Mouse (Mus musculus): Measurements from ENCODE around the gene Pcp4l1. TPM values are rescaled to one million over a fixed set of nuclear protein-coding genes. Genes with fewer than 3 reads are reported as not detected.

The Pcp4l1 gene
- polyA plus RNA-seq, 1 experiment from 2014 or later: 2.6 TPM

DNA sequence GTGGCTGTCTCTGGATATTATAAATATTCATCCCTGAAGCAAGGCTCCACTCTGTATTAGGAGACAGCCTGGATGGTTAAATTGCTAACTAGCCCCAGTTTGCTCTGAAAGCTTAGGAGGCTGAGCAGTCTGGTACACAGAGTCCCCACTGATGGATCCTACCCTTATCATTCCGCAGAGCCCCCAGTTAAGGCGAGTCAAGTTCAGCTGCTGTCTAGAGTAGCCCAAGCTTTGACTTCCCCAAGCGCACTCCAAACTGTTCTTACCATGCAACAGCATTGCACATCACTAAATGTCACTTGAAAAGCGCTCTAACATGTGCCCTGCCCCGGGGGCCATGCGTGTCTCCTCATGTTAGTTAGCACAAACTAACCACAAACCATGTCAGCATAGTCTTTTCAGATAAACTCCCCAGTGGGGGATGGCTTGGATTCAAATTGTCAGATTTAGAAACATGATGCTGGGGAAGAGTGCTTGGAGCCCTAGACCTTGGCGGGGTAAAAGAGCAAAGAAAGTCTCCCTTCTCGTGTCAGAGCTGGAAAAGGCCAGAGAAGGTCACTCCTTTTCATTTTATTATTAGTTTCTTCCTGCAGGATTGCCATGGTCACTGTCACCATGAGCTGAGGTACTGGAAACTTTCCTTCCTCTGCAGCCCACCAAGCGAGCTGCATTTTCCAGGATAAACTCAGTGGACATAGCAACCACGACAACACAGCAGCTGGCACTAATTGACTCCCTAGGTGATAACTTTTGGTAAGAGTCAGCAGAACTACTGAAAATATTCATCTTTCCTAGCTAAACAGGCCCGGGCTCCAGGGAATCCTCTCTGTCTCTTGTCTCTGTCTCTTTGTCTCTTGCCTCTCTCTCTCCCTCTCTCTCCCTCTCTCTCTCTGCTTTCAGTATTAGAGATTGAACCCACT lies 1.9 kb downstream of the Pcp4l1 start:
- H3K36me3 ChIP-seq (ENCODE audit: control insufficient read depth, insufficient read depth, low read length): no peaks in the 10 kb centered on the region
- no peak overlapping the region for H3K27ac ChIP-seq (ENCODE audit: low read depth, low read length)
- H3K27me3 ChIP-seq (ENCODE audit: control insufficient read depth, insufficient read depth, low read length): peaks cover 52% of the 10 kb centered on the region
- no peak overlapping the region for H3K4me2 ChIP-seq (replicated peaks; ENCODE audit: low read depth, low read length)
- no peak overlapping the region for H3K4me3 ChIP-seq (ENCODE audit: low read length)
- H3K9ac ChIP-seq (ENCODE audit: low read depth, low read length): no peak overlapping the region
- no peak for ATAC-seq (ENCODE audit: low FRiP score, low TSS enrichment)
- no peaks in the 10 kb centered on the region for H3K9me3 ChIP-seq (ENCODE audit: control insufficient read depth, low read length)
- WGBS: 32% methylated on average over 11 of the region's 11 CpGs
- H3K4me1 ChIP-seq (ENCODE audit: control insufficient read depth, insufficient read depth, low read length): peaks cover 24% of the 10 kb centered on the region

DNA sequence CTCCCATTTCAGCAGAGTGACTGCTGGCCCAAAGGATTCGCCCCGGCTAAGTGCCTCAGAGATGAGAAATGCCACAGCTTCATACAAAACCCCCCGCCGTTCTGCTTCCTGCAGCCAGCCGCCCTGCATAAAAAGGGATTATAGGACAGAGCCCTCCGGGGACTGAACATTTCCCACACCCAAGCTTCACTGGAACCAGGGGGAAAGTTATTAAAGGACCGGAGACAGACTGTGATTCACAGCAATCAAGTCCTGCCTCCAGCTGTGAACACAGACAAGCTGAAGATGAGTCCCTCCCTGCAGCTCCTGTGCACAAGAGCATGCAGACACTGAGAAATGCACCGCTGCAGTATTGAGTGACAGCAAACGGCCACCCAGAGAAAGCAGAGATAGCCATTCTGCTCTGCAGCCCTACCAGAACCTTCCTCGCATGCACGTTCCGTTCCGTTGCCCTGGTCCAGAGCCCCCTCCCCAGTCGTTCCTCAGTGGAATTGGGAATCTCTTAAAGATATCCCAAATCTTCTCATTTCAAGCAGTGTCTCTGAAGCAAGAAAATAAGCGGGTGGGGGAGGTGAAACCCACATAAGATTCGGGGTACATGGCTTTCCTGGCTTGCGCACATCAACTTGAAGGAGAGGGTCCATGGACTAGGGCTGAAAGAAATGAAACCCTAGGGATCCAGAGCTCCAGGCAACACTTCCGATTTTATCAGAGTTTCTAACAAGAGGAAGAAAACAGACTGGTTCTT lies 2.8 kb downstream of the Pcp4l1 start:
- Histone ChIP-seq H3K9me3 (ENCODE audit: control insufficient read depth, low read length) (no peaks in the 10 kb centered on the region), H3K27me3 (ENCODE audit: control insufficient read depth, insufficient read depth, low read length) (peaks cover 48% of the 10 kb centered on the region), H3K4me1 (ENCODE audit: control insufficient read depth, insufficient read depth, low read length) (peaks cover 24% of the 10 kb centered on the region), H3K4me2 (replicated peaks; ENCODE audit: low read depth, low read length) (peak overlapping the region; percentile 45), H3K4me3 (ENCODE audit: low read length) (peak overlapping the region; percentile 24), H3K9ac (ENCODE audit: low read depth, low read length) (peak overlapping the region; percentile 31; the same call in 1 of the 2 replicates), H3K36me3 (ENCODE audit: control insufficient read depth, insufficient read depth, low read length) (no peaks in the 10 kb centered on the region), H3K27ac (ENCODE audit: low read depth, low read length) (no peak overlapping the region; the same call in 1 of the 2 replicates)
- 4% methylated on average over 18 of the region's 18 CpGs for WGBS
- ATAC-seq (ENCODE audit: low FRiP score, low TSS enrichment): no peak; the same call in 1 of the 2 replicates

DNA sequence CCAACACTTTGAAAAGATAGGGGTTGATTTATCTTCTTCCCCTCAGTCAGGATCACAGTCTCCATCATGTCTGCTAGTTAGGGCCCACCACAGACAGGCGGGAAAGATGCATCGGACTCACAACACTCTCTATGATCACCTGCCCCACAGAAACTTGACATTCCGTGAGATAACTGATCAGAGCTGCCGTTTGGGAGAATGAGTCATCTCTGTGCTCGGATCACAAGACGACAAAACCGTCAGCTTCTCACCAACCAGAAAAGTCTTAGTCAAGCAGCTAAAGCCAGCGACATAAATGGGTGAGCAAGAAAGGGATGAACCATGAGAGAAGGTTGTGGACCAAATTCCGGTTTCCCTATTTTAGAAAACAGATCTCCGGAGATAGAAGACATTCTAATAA lies 3.8 kb downstream of the Pcp4l1 start:
- H3K27me3 ChIP-seq (ENCODE audit: control insufficient read depth, insufficient read depth, low read length): peaks cover 44% of the 10 kb centered on the region
- H3K27ac ChIP-seq (ENCODE audit: low read depth, low read length): no peak overlapping the region
- H3K4me2 ChIP-seq (replicated peaks; ENCODE audit: low read depth, low read length): peak overlapping the region; percentile 45
- H3K36me3 ChIP-seq (ENCODE audit: control insufficient read depth, insufficient read depth, low read length): no peaks in the 10 kb centered on the region
- ATAC-seq (ENCODE audit: low FRiP score, low TSS enrichment): no peak
- H3K9ac ChIP-seq (ENCODE audit: low read depth, low read length): no peak overlapping the region
- peaks cover 24% of the 10 kb centered on the region for H3K4me1 ChIP-seq (ENCODE audit: control insufficient read depth, insufficient read depth, low read length)
- 43% methylated on average over 10 of the region's 10 CpGs for WGBS
- H3K4me3 ChIP-seq (ENCODE audit: low read length): no peak overlapping the region
- no peaks in the 10 kb centered on the region for H3K9me3 ChIP-seq (ENCODE audit: control insufficient read depth, low read length)

DNA sequence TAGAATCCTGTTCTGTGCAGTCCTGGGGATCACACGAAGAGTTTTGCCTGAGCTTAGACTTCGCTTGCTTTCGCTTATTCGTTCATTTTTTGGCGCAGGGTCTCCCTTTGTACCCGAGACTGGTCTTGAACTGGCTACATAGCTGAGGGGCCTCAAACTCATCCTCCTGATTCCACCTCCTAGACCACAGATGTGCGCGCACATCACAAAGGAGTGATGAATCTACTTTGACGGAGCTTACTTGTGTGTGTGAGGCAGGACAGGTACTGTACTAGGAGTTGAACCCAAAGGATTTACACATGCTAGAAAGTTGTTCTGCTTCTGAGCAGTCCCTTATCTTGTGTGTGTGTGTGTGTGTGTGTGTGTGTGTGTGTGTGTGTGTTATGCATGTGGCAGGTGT lies 5.2 kb downstream of the Pcp4l1 start:
- Histone ChIP-seq H3K4me1 (ENCODE audit: control insufficient read depth, insufficient read depth, low read length) (peaks cover 22% of the 10 kb centered on the region), H3K4me2 (replicated peaks; ENCODE audit: low read depth, low read length) (no peak overlapping the region), H3K36me3 (ENCODE audit: control insufficient read depth, insufficient read depth, low read length) (no peaks in the 10 kb centered on the region), H3K9me3 (ENCODE audit: control insufficient read depth, low read length) (no peaks in the 10 kb centered on the region), H3K4me3 (ENCODE audit: low read length) (no peak overlapping the region), H3K27me3 (ENCODE audit: control insufficient read depth, insufficient read depth, low read length) (peaks cover 32% of the 10 kb centered on the region), H3K9ac (ENCODE audit: low read depth, low read length) (no peak overlapping the region), H3K27ac (ENCODE audit: low read depth, low read length) (no peak overlapping the region)
- WGBS: 96% methylated on average over 9 of the region's 9 CpGs
- ATAC-seq (ENCODE audit: low FRiP score, low TSS enrichment): no peak

DNA sequence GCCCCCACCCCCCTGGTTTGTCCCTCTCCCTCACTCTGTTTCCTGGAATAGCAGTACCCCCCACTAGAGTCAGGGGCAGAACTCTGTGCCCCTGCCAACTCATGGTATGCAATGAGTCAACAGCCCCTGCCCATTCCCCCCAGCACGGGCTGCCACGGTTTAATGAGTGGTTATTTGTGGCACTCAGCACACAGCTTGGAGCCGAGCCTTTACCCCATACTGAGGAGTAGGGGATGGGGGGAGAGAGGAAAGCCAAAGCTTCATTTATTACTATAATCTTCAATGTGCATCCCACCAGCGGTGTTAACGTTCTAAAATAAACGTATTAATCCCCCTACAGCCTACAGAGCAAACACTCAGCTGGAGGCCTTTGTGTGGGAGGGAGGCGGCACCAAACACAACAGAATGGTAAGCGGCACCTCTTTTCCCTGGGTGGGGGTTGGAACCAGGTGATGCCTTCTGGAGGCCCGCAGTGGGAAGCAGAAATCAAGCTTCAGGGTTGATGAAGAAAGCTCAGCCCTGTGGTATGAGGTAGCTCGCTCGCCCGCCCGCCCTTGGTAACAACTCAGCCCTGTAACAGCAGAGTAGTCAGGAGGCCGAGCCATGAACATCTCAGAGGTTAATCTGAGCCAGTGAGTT lies 6.5 kb downstream of the Pcp4l1 start:
- 49% methylated on average over 14 of the region's 14 CpGs for WGBS

DNA sequence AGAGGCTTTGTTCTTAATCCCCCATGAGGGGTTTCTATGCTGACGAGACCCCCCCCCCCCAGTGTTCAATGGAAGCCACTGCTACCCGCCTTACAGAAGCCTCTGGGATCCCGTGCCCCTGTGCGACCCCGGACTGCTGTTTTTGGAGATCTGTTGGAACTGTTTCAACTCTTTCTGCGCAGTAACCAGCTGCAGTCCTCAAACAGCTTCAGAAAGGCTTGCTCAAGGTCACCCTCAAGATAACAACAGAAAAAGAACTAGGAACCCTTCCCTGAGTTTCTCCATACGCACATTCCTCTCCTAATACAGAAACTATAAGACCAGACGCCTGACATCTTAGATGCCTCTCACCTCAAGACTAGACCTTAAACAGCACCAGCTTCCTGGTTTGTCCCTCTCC lies 7.0 kb downstream of the Pcp4l1 start:
- no peak for ATAC-seq (ENCODE audit: low FRiP score, low TSS enrichment)
- peaks cover 14% of the 10 kb centered on the region for H3K27me3 ChIP-seq (ENCODE audit: control insufficient read depth, insufficient read depth, low read length)
- WGBS: 36% methylated on average over 8 of the region's 8 CpGs

More for the DNA sequence above, 6.5 kb downstream of the Pcp4l1 start:
- Histone ChIP-seq H3K4me3 (ENCODE audit: low read length) (no peak overlapping the region), H3K4me1 (ENCODE audit: control insufficient read depth, insufficient read depth, low read length) (peaks cover 19% of the 10 kb centered on the region; the same call in 1 of the 2 replicates), H3K4me2 (replicated peaks; ENCODE audit: low read depth, low read length) (no peak overlapping the region), H3K9ac (ENCODE audit: low read depth, low read length) (no peak overlapping the region), H3K27ac (ENCODE audit: low read depth, low read length) (peak overlapping the region; percentile 24; the same call in 1 of the 2 replicates), H3K36me3 (ENCODE audit: control insufficient read depth, insufficient read depth, low read length) (no peaks in the 10 kb centered on the region), H3K9me3 (ENCODE audit: control insufficient read depth, low read length) (no peaks in the 10 kb centered on the region), H3K27me3 (ENCODE audit: control insufficient read depth, insufficient read depth, low read length) (peaks cover 20% of the 10 kb centered on the region)
- ATAC-seq (ENCODE audit: low FRiP score, low TSS enrichment): no peak

DNA sequence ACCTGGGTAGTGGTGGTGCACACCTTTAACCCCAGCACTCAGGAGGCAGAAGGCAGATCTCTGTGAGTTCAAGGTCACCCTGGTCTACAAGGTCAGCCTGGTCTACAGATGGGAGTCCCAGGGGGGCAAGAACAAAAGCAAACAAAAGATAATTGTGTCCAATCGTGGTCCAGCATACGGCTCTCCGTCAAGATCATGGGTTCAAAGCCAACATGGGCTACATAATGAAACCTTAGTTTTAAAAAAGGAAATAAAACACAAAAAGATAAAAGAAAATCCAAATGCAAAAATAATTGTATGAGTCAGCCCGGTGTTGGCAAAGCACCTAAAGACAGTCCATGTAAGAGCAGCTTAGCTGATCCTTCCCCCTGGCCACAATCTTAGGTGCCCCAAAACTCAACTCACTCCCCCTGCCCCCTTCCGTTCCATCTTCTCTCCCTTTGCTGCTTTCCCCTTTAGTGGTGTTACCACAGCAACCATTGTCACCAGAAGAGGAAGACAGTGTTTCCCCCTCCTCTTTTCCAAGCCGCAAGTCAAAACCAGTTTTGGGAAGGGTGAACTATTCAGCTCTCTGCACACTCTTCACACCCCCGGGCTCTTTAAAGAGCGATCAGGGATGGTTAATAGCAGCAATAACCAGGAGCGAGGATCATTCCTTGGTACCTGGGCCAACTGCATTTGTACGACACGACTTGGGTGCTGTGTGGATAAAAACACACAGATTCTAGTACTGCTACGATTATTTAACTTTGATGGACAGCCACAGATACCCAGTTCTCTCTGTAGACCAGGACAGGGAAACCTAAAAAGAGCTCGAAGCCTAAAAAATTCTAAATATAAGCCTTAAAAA lies 8.0 kb downstream of the Pcp4l1 start:
- H3K4me3 ChIP-seq (ENCODE audit: low read length): no peak overlapping the region
- H3K4me2 ChIP-seq (replicated peaks; ENCODE audit: low read depth, low read length): no peak overlapping the region
- H3K4me1 ChIP-seq (ENCODE audit: control insufficient read depth, insufficient read depth, low read length): peaks cover 12% of the 10 kb centered on the region; the same call in 1 of the 2 replicates
- peaks cover 4% of the 10 kb centered on the region for H3K27me3 ChIP-seq (ENCODE audit: control insufficient read depth, insufficient read depth, low read length)
- WGBS: 56% methylated on average over 13 of the region's 13 CpGs
- no peak overlapping the region for H3K9ac ChIP-seq (ENCODE audit: low read depth, low read length)
- no peak for ATAC-seq (ENCODE audit: low FRiP score, low TSS enrichment)
- H3K36me3 ChIP-seq (ENCODE audit: control insufficient read depth, insufficient read depth, low read length): no peaks in the 10 kb centered on the region
- H3K27ac ChIP-seq (ENCODE audit: low read depth, low read length): no peak overlapping the region
- no peaks in the 10 kb centered on the region for H3K9me3 ChIP-seq (ENCODE audit: control insufficient read depth, low read length)

More for the DNA sequence above, 7.0 kb downstream of the Pcp4l1 start:
- Histone ChIP-seq H3K4me1 (ENCODE audit: control insufficient read depth, insufficient read depth, low read length) (peaks cover 19% of the 10 kb centered on the region; the same call in 1 of the 2 replicates), H3K4me2 (replicated peaks; ENCODE audit: low read depth, low read length) (no peak overlapping the region), H3K9me3 (ENCODE audit: control insufficient read depth, low read length) (no peaks in the 10 kb centered on the region), H3K27ac (ENCODE audit: low read depth, low read length) (peak overlapping the region; percentile 24; the same call in 1 of the 2 replicates), H3K4me3 (ENCODE audit: low read length) (no peak overlapping the region), H3K9ac (ENCODE audit: low read depth, low read length) (no peak overlapping the region), H3K36me3 (ENCODE audit: control insufficient read depth, insufficient read depth, low read length) (no peaks in the 10 kb centered on the region)

DNA sequence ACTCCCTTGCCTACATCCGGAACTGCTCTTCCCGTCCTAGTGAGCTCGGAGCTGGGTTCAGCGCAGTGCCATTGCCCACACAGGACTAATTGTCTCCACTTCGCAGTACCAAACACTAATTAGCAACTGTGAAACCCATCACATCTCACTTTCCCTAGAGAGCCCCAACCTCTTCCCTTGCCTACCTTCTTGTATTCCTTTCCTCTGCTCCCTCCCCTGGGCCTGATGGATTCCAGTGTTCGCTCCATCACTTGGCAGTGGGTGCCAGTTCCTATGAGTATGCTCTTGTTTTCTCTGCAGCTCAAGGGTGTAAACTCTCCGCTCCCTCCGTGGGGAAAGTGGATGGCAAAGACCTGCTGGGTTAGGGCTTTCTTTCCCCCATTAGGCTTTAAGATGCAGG lies 10.4 kb downstream of the Pcp4l1 start:
- Histone ChIP-seq H3K4me1 (ENCODE audit: control insufficient read depth, insufficient read depth, low read length) (peaks cover 7% of the 10 kb centered on the region; the same call in 1 of the 2 replicates), H3K27me3 (ENCODE audit: control insufficient read depth, insufficient read depth, low read length) (no peaks in the 10 kb centered on the region), H3K27ac (ENCODE audit: low read depth, low read length) (no peak overlapping the region), H3K9ac (ENCODE audit: low read depth, low read length) (no peak overlapping the region), H3K36me3 (ENCODE audit: control insufficient read depth, insufficient read depth, low read length) (no peaks in the 10 kb centered on the region), H3K4me2 (replicated peaks; ENCODE audit: low read depth, low read length) (no peak overlapping the region), H3K4me3 (ENCODE audit: low read length) (no peak overlapping the region), H3K9me3 (ENCODE audit: control insufficient read depth, low read length) (no peaks in the 10 kb centered on the region)
- ATAC-seq (ENCODE audit: low FRiP score, low TSS enrichment): no peak
- WGBS: 58% methylated on average over 8 of the region's 8 CpGs
